Mouse (Mus musculus) cerebellum, postnatal 36 days (tissue): ENCODE measurements at regions not wholly inside any gene's neighbourhood (a gene's known extent, or its start where the extent isn't known, plus 50 kb on each side); places are given as distances from the start of the nearest gene placed in this dataset.

Experiments
- DNase-seq, 2 experiments: peaks; one replicate each; pipeline ENCODE4 v3.0.0; 2021 to 2022; ENCODE audit warnings: mixed read lengths in 2 of 2

DNA sequence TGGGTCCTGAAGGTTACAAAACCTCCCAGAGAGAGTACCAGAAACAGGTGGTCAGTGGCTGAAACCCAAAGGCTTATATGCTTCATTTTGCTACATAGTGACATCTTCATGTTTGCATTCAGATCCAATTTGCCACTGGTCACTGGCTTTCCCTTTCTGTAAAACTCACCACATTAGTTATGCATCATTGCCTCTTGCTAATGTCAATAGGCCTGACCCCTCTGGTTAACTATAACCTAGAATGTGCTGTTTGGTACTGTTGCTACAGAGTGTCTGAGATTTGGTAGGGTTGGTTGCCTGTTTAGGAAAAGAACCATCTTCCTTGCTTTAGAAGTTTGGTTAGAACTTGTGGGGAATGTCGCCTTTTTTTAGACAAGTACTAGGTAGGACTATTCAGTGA, 136.3 kb upstream of the Rnf219 start:
- no peak for DNase-seq

DNA sequence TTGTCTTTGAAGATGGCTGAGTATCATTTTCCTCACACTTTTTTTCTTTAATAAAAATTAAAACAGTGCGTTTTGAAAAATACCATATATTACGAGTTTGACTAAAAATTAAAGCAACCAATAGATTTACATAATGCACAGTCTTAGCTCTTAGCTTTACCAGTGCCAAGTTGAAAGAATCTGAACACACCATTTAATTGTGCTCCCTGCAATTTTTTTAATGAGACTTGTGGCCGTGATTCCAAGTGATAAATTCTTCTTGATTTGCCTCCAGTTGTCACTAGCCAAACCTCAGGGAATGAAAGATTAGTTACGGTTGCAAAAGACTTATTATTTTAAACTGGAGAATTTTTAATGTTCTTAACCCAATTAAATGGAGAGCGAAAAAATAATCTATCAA, 127.5 kb upstream of the Rnf219 start:
- no peak for DNase-seq

DNA sequence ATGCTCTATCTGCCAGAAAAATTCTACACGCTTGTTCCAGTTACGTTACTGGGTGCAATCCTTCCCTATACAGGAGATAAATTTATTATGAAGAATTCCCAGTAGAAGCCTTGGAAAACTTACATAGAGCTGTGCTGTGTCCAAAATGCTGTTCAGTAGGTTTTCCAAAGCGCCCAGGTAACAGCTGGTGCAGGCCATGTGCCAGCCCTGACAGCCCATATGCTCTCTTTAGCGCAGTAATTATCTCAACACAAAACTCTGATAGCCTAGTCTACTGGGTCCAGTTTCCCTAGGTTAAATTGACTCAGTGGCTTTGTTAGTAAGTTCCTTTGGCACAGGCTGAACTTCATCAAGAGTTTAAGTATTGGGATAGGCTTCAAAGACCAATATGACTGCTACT, 122.2 kb upstream of the Rnf219 start:
- DNase-seq = peak; percentile 23 to 38

DNA sequence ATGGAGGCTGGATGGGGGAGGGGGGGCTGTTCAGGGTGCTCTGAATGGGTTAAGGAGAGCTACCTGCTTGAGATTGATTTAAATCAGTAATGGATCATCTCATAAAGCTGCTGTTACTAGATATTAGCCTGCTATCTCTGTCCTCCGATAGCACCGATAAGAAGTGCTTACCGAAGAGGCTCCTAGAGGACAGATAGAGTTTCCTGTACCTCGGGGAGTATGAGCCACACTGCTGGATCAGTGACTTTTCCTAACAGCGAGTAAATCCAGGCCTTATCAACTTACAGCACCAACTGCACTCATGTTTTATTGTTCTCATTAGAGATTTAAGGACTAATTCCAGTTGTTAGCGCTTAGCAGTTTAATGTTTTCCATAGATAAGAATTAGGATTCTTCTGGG, 120.3 kb upstream of the Rnf219 start:
- no peak for DNase-seq

DNA sequence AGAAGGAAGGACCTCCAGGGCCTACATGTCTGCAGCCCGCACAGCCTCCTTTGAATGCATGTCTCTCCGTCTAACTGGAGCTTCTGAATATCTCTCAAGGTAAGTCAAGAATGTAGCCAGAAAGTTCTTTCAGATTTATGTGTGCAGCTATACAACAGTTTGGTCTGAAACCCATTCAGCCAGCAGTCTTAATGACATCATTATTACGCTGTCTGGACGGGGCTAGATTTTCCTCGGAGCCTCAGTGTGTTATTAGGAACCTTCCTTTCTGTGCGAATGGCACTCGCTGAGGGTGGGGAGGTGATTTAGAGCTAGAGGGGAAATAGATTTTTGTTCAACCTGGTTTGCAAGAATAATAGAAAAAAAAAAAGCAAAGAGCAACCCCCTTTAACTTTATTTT, 116.9 kb upstream of the Rnf219 start:
- DNase-seq = no peak

DNA sequence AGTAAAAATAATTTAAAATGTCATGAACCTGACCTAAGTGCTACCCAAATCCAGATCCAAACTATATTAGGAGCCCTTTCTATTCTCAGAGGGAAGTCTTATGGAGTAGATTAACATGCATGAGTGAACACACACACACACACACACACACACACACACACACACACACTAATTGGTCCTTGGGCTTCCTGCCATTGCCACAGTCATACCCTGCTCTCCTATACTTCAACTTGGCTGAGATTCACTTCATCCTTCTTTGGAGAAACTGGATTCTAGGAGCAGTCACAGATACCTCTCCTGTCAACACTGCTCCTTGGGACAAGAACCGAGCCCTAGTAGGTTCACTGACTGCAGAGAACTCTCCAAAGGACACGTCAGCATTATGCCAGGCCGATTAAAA, 89.0 kb upstream of the Rnf219 start:
- no peak for DNase-seq

DNA sequence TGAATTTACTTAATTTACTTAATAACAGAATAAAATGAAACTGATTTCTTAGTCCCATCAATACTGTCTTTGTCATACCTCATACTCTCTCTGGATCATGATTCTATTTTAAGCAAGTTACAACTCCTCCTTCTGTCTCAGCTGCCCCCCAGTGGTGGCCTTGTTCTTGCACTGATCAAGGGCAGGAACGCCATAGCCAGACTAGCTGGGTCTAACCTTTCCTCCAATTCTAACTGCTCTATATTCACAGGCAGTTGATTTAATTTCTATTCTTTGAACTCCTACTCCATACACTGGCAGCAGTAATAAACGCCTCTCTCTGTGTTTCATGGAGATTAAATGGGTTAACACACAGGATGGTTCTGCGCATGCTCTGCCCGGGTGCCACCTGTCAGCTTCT, 87.9 kb upstream of the Rnf219 start:
- no peak for DNase-seq

DNA sequence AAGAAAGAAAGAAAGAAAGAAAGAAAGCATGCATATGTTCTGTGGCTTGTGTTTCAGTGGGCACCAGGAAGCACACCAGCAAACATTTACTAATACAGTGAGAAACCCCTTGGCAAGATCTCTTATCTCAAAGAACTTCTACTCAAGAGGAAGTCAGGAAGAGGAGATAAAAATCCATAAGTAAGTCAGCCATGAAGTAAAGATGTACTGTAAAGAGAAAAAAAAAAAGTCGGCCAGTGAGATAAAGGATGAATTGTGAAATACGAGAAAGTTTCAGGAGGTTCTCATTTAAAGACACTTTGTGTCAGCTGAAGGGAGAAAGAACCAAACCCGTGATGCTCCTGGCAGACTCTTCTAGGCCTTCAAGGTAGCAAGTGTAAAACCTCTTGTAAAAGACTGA, 72.4 kb upstream of the Rnf219 start:
- DNase-seq = no peak
